Mouse (Mus musculus) midbrain, embryonic 14.5 days (tissue): ENCODE results near the gene Gm8909. TPM values are rescaled to one million over a fixed set of nuclear protein-coding genes. Genes with fewer than 3 reads are reported as not detected.
"Not testable (repeated sequence)": the region's sequence is repeated elsewhere in the genome, so short reads cannot be mapped to it uniquely, and the experiment has no call there.

Experiments used
- ATAC-seq: fragments of 200-750 bp; cut with Nextera tagmentation; 2 replicates; pipeline ENCODE4 v1.8.0; 2017; ENCODE audit warnings: moderate number of reproducible peaks, moderate library complexity; ENCODE audit not compliant: low FRiP score, low TSS enrichment
- DNase-seq: peaks from one replicate; pipeline ENCODE4 v3.0.0-alpha.2; 2015
- H3K27ac ChIP-seq: fragments of 300-500 bp; sonication (generic); replicated peaks from 2 replicates; pipeline ENCODE4 v1.5.1; 2014; ENCODE audit warnings: mild to moderate bottlenecking, low read depth, low read length, moderate library complexity
- H3K27me3 ChIP-seq: fragments of 300-500 bp; sonication (generic); 2 replicates; pipeline ENCODE4 v1.6.1; 2014; ENCODE audit warnings: low read length, control low read depth, mixed read lengths; ENCODE audit not compliant: control insufficient read depth, insufficient read depth
- H3K36me3 ChIP-seq: fragments of 300-500 bp; sonication (generic); 2 replicates; pipeline ENCODE4 v1.6.1; 2014; ENCODE audit warnings: low read length, control low read depth; ENCODE audit not compliant: control insufficient read depth, insufficient read depth
- H3K4me1 ChIP-seq: fragments of 300-500 bp; sonication (generic); 2 replicates; pipeline ENCODE4 v1.6.1; 2014; ENCODE audit warnings: mild to moderate bottlenecking, antibody characterized with exemption, low read length, control low read depth; ENCODE audit not compliant: control insufficient read depth, insufficient read depth
- H3K4me2 ChIP-seq: fragments of 300-500 bp; sonication (generic); 2 replicates; pipeline ENCODE4 v1.6.1; 2014; ENCODE audit warnings: mild to moderate bottlenecking, low read length, moderate library complexity
- H3K4me3 ChIP-seq: fragments of 300-500 bp; sonication (generic); replicated peaks from 2 replicates; pipeline ENCODE4 v1.5.1; 2014; ENCODE audit warnings: low read depth, low read length
- H3K9ac ChIP-seq: fragments of 300-500 bp; sonication (generic); replicated peaks from 2 replicates; pipeline ENCODE4 v1.6.1; 2014; ENCODE audit warnings: mild to moderate bottlenecking, low read length, moderate library complexity
- H3K9me3 ChIP-seq: fragments of 300-500 bp; sonication (generic); 2 replicates; pipeline ENCODE4 v1.6.1; 2016; ENCODE audit warnings: low read length, control low read depth, mixed read lengths; ENCODE audit not compliant: control insufficient read depth
- WGBS: fragments of 180-500 bp; shearing (Covaris S2); extraction: QIAGEN DNeasy Blood & Tissue Kit; methylation state at CpG from one replicate; pipeline ENCODE4 v1.1.7; 2014; 5-methylcytosine and 5-hydroxymethylcytosine counted together
- polyA plus RNA-seq: library from polyadenylated mRNA; unstranded; fragments of >200 nt; fragmentation: Nextera tagmentation; extraction: Ambion mirVana; gene quantifications from 2 replicates; pipeline ENCODE4 v1.2.1, GENCODE M21; 2014

Gene Gm8909
- polyA plus RNA-seq, 1 experiment from 2014 or later, result not detected

- H3K27ac ChIP-seq, H3K9ac ChIP-seq, H3K36me3 ChIP-seq, ATAC-seq, DNase-seq, H3K4me3 ChIP-seq, H3K4me2 ChIP-seq, H3K9me3 ChIP-seq, H3K27me3 ChIP-seq, H3K4me1 ChIP-seq: not testable (repeated sequence)
- 22% methylated on average over 25 of the region's 28 CpGs for WGBS
Measured at GRCm38 (mm10) chr17:36128968-36129817, 39.1 kb downstream of the Gm8909 start, which contains the start of gene Gm7030. Gm7030 (minus strand) TSS chr17:36129425.

DNA sequence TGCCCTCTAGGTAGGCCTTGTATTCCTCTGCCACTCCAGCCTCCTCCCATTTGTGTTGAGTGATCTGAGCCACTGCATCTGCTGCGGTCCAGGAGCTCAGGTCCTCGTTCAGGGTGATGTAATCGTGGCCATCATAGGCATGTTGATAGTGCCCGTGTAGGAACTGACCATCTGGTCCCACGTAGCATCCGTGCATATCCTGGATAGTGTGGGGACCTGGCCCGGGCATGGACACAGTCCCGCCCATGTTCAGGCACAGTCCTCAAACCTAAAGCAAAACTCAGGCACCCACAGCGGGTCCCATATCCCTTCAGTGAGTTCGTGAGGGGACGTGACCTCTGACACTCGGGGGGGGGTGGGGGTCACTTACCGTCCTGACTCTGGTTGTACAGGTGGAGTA lies 39.8 kb downstream of the Gm8909 start:
- not testable (repeated sequence) for H3K36me3 ChIP-seq, H3K9me3 ChIP-seq, H3K27ac ChIP-seq, H3K4me3 ChIP-seq, ATAC-seq, H3K4me2 ChIP-seq, H3K4me1 ChIP-seq, H3K27me3 ChIP-seq, H3K9ac ChIP-seq, DNase-seq
- 67% methylated on average over 10 of the region's 13 CpGs for WGBS

- H3K36me3 ChIP-seq, H3K27me3 ChIP-seq, H3K9me3 ChIP-seq, DNase-seq, ATAC-seq, H3K4me3 ChIP-seq, H3K27ac ChIP-seq, H3K4me1 ChIP-seq, H3K9ac ChIP-seq, H3K4me2 ChIP-seq: not testable (repeated sequence)
- WGBS, result 84% methylated on average over 3 of the region's 3 CpGs
Measured at GRCm38 (mm10) chr17:36124111-36124510, 44.2 kb downstream of the Gm8909 start.

- not testable (repeated sequence) for H3K4me1 ChIP-seq, H3K36me3 ChIP-seq, H3K9me3 ChIP-seq, ATAC-seq, H3K27ac ChIP-seq, H3K9ac ChIP-seq, H3K4me3 ChIP-seq
- Histone ChIP-seq H3K27me3 (peaks cover 12% of the 10 kb centered on the region; the same call in 1 of the 2 replicates), H3K4me2 (0 out of 2 replicates have a peak within 1 kb of the TSS, but pooled peaks have one; percentile 19)
- peak; percentile 39 for DNase-seq
- 12% methylated on average over 8 of the region's 8 CpGs for WGBS
Measured at GRCm38 (mm10) chr17:36121352-36122020, 46.9 kb downstream of the Gm8909 start, which contains the start of gene Gm19684. Gm19684 (plus strand) TSS chr17:36121678.

- 32% methylated on average over 18 of the region's 18 CpGs for whole genome bisulfite sequencing
- H3K36me3 ChIP-seq, H3K4me3 ChIP-seq, ATAC-seq, H3K9me3 ChIP-seq, DNase-seq, H3K9ac ChIP-seq, H3K4me2 ChIP-seq, H3K4me1 ChIP-seq, H3K27ac ChIP-seq: not testable (repeated sequence)
- H3K27me3 ChIP-seq, result peaks cover 12% of the 10 kb centered on the region; the same call in 1 of the 2 replicates
Measured at GRCm38 (mm10) chr17:36120839-36121238, 47.5 kb downstream of the Gm8909 start.

GRCm38 (mm10) chr17:36116545-36116944 lies 51.8 kb downstream of the Gm8909 start:
- not testable (repeated sequence) for H3K27me3 ChIP-seq, H3K27ac ChIP-seq, ATAC-seq, H3K9me3 ChIP-seq, H3K4me3 ChIP-seq, H3K36me3 ChIP-seq, H3K4me1 ChIP-seq, DNase-seq, H3K9ac ChIP-seq, H3K4me2 ChIP-seq
- WGBS, result 13% methylated on average over 3 of the region's 3 CpGs

Other genes with a start within 250 kb of the Gm8909 start
- gene Abcf1, start 198.8 kb downstream of the Gm8909 start, polyA plus RNA-seq, result 64.9 and 82.4 TPM in 2 replicates
- 42.4 and 49.6 TPM in 2 replicates for gene Gnl1, start 188.7 kb downstream of the Gm8909 start, polyA plus RNA-seq
- 80.3 and 87.3 TPM in 2 replicates for gene Prr3, start 188.3 kb downstream of the Gm8909 start, polyA plus RNA-seq
- 7.4 and 9.8 TPM in 2 replicates for gene H2-T24, start 148.0 kb downstream of the Gm8909 start, polyA plus RNA-seq
- gene H2-T23, start 135.7 kb downstream of the Gm8909 start, polyA plus RNA-seq, result 4.4 TPM in 2 replicates
- 4.8 and 7.5 TPM in 2 replicates for gene H2-T22, start 125.8 kb downstream of the Gm8909 start, polyA plus RNA-seq
- gene Gm6034, start 125.6 kb downstream of the Gm8909 start, polyA plus RNA-seq, result not detected in 2 replicates
- gene Gm11127, start 110.2 kb downstream of the Gm8909 start, polyA plus RNA-seq, result not detected in 2 replicates
- not detected in 2 replicates for gene Gm19684, start 46.9 kb downstream of the Gm8909 start, polyA plus RNA-seq
- gene Gm7030, start 39.1 kb downstream of the Gm8909 start, polyA plus RNA-seq, result not detected in 2 replicates
- gene H2-T3, start 21.8 kb upstream of the Gm8909 start, polyA plus RNA-seq, result not detected in 2 replicates
- 136 and 164 TPM in 2 replicates for gene Rpp21, start 89.5 kb upstream of the Gm8909 start, polyA plus RNA-seq
- gene Trim39, start 103.7 kb upstream of the Gm8909 start, polyA plus RNA-seq, result 18.3 and 21.7 TPM in 2 replicates
- gene H2-M10.2, start 118.0 kb upstream of the Gm8909 start, polyA plus RNA-seq, result 0.25 TPM in 1 of 2 replicates, not detected in the other
- gene H2-M10.1, start 157.6 kb upstream of the Gm8909 start, polyA plus RNA-seq, result not detected in 2 replicates
- gene H2-M10.3, start 199.9 kb upstream of the Gm8909 start, polyA plus RNA-seq, result not detected in 2 replicates